Mouse (Mus musculus) kidney, adult 2 months (tissue): ENCODE data around the gene Bcl7b.

Experiments used
- CTCF ChIP-seq: fragments of 200-500 bp; conservative IDR thresholded peaks from 2 replicates; pipeline ENCODE4 v1.5.1; 2011; ENCODE audit warnings: low read depth, mild to moderate bottlenecking, control low read depth, low read length, moderate library complexity, mixed read lengths; ENCODE audit not compliant: insufficient read depth, insufficient read length
- POLR2A ChIP-seq: fragments of 200-500 bp; IDR thresholded peaks from one replicate; pipeline ENCODE4 v1.6.1; 2011; ENCODE audit warnings: low read depth, low read length, control low read depth

- TF ChIP-seq CTCF (no peak), POLR2A (no peak)
Observed at GRCm38 (mm10) chr5:135186621-135187348, 18.7 kb downstream of the Bcl7b start, which contains the start of gene Baz1b.
